Mouse (Mus musculus): Measurements from ENCODE around the gene Ube2z.
A peak's percentile ranks its signal among the peaks of the same experiment; 100 is the strongest.

Ube2z gene

GRCm38 (mm10) chr11:96058309-96058708 is 6.9 kb downstream of the Ube2z start:
- no peak for DNase-seq (ENCODE audit: low read depth, low spot score)

GRCm38 (mm10) chr11:96050854-96051253 is 14.3 kb downstream of the Ube2z start:
- DNase-seq (ENCODE audit: low read depth, low spot score) = no peak

GRCm38 (mm10) chr11:96049939-96050338 is 15.2 kb downstream of the Ube2z start:
- no peak for DNase-seq (ENCODE audit: low read depth, low spot score)

- DNase-seq (ENCODE audit: low read depth, low spot score) = no peak
Observed at GRCm38 (mm10) chr11:96047469-96048373, 17.5 kb downstream of the Ube2z start.

GRCm38 (mm10) chr11:96046793-96047192 is 18.4 kb downstream of the Ube2z start:
- DNase-seq (ENCODE audit: low read depth, low spot score) = no peak

- DNase-seq (ENCODE audit: low read depth, low spot score) = no peak
Observed at GRCm38 (mm10) chr11:96046028-96046427, 19.2 kb downstream of the Ube2z start.

DNA sequence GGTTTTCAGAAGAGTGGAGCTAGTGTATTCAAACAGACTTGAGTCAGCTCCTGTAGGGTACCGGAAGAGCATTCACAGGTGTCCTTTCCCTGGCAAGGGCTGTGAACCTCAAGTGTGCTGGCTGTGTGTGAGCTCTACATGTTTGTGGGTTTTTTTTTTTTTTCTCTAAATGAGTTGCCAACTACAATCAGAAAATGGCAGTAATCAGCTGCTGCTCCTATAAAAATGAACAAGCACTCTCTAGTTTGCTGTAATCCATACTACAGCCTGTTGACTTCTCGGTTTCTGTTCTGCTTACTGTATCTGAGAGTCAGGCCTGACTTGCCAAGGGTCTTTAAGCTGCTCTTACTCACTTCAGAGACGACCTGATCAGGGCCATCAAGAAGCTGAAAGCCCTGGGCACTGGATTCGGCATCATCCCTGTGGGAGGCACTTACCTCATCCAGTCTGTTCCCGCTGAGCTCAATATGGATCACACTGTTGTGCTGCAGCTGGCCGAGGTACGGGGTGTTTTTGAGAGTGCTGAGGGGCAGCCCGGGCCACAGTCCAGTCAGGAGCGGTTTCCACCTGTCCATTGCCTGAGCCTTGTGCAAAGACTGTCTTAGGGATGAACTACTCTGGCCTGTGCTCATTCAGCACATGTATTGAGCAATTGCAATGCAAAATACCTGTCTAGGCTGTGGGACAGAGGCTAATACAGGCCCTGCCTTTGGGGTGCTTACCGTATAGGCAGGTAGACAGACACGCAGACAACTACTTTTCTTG is 20.2 kb downstream of the Ube2z start:
- DNase-seq (ENCODE audit: low read depth, low spot score) = no peak

GRCm38 (mm10) chr11:96038560-96038959 is 26.6 kb downstream of the Ube2z start:
- no peak for DNase-seq (ENCODE audit: low read depth, low spot score)

GRCm38 (mm10) chr11:96037499-96037898 is 27.7 kb downstream of the Ube2z start:
- DNase-seq (ENCODE audit: low read depth, low spot score) = no peak

DNA sequence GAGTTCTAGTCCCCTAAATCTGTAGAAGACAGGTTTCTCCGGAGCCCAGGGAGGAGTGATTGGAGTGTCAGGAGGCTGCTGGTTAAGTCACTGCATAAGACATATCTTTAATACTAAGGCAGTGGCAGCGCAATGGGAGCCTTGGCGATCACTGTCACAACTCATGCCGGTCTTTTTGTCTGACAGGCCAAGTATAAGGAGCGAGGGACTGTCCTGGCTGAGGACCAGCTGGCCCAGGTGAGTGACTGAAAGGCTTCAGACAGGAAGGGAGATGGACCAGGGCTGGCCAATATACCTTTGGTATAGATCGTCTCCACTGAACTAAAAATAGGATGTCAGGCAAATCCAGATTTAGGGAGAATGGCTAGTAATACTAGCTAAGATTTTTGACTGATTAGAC is 30.1 kb downstream of the Ube2z start:
- no peak for DNase-seq (ENCODE audit: low read depth, low spot score)

DNA sequence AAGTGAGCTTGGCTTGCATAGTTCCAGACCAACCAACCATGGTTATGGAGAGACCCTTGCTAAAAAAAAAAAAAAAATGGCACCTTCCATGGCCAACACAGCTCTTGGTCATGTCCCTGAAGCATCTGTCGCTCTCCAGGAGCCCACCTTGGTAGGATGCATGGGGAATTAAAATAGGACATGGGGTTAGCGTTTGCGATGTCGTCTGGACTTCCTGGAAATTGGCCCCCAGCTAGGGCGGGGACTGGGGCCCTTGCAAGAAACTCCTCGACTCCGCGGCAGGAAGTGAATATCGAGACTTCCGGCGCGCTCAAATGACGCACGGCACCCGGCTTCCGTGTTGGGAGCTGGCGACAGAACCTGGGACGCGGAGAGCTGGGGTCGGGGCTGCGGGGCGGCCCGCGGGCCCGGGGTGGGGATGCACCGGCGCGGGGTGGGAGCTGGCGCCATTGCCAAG is 30.6 kb downstream of the Ube2z start, which contains the start of gene Snf8:
Snf8 (plus strand) TSS at position 290 of the 457 bp plus-strand sequence.
- DNase-seq (ENCODE audit: low read depth, low spot score) = peak; percentile 91

DNA sequence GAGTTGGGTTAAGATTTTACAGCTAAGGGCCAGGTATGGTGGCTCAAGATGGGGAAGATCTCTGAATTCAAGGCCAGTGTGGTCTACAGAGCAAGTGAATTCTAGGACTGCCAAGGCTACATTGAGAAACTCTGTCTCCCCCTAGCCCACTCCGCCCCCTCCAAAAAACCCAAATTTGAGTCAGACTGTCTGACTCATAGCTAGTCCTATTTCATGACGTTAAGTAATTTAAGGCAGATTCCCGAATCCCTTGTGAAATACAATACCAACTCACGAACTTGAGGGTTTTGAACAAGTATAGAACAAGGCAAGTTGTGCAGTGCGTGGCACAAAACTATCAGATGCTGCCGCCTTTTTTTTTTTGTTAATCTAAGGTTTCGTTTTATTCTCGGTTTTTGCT is 31.1 kb downstream of the Ube2z start:
- no peak for DNase-seq (ENCODE audit: low read depth, low spot score)

GRCm38 (mm10) chr11:96033264-96033663 is 31.9 kb downstream of the Ube2z start:
- DNase-seq (ENCODE audit: low read depth, low spot score) = no peak

- DNase-seq (ENCODE audit: low read depth, low spot score) = no peak
Observed at GRCm38 (mm10) chr11:96031701-96032100, 33.5 kb downstream of the Ube2z start.

GRCm38 (mm10) chr11:96030571-96030970 is 34.6 kb downstream of the Ube2z start:
- no peak for DNase-seq (ENCODE audit: low read depth, low spot score)

DNA sequence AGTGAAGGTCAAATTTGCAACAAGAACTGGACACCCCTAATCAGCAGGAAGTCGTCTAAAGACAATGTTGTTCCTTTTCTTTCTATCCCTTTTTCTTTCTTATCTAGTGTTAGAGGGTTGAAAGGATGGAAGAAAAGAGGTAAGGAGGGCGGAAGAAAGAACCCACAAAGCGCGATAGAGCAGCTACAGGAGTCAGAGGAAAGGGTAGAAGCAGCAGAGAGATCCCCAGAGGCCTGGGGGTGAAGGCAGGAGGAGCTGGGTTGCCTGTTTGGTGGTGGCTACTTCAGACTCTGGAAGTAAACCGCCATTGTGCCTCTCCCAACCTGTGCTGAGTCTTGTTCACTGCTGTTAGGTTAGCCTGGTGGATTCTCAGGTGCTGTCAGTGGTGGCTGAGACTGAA is 37.1 kb downstream of the Ube2z start:
- no peak for DNase-seq (ENCODE audit: low read depth, low spot score)

GRCm38 (mm10) chr11:96020622-96021021 is 44.6 kb downstream of the Ube2z start:
- DNase-seq (ENCODE audit: low read depth, low spot score) = no peak

GRCm38 (mm10) chr11:96017941-96018351 is 47.2 kb downstream of the Ube2z start:
- DNase-seq (ENCODE audit: low read depth, low spot score) = no peak

DNA sequence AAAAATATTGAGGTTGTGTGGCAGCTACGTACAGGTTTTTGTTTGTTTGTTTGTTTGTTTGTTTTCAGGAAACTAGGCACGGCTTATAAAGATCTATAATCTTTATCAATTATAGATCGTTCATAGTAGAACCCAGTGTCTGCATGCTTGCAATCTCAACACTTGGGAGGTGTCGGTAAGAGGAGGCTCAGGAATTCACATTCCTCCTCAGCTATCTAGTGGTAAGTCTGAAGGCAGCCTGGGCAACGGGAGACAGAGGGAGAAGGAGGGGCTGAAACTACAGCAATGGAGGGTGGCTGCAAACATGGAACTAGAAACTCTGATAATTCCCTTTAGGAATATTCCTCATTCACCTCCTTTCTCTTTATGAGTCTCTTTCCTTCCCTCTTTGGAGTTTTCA is 49.8 kb downstream of the Ube2z start:
- DNase-seq (ENCODE audit: low read depth, low spot score) = no peak

GRCm38 (mm10) chr11:96011982-96012381 is 53.2 kb downstream of the Ube2z start:
- no peak for DNase-seq (ENCODE audit: low read depth, low spot score)

- no peak for DNase-seq (ENCODE audit: low read depth, low spot score)
Observed at GRCm38 (mm10) chr11:96008827-96009226, 56.4 kb downstream of the Ube2z start.

GRCm38 (mm10) chr11:96007516-96008235 is 57.5 kb downstream of the Ube2z start:
- DNase-seq (ENCODE audit: low read depth, low spot score) = no peak

All from telencephalon, adult 2 months (tissue).